Mouse (Mus musculus) mesoderm, embryonic 11.5 days (tissue): ENCODE data around the gene Acads.
"Not testable (repeated sequence)": the region's sequence is repeated elsewhere in the genome, so short reads cannot be mapped to it uniquely, and the experiment has no call there.

ENCODE experiments used
- DNase-seq: peaks from one replicate; pipeline ENCODE4 v3.0.0-alpha.2; 2012; ENCODE audit warnings: low read depth, low spot score

Acads gene

DNA sequence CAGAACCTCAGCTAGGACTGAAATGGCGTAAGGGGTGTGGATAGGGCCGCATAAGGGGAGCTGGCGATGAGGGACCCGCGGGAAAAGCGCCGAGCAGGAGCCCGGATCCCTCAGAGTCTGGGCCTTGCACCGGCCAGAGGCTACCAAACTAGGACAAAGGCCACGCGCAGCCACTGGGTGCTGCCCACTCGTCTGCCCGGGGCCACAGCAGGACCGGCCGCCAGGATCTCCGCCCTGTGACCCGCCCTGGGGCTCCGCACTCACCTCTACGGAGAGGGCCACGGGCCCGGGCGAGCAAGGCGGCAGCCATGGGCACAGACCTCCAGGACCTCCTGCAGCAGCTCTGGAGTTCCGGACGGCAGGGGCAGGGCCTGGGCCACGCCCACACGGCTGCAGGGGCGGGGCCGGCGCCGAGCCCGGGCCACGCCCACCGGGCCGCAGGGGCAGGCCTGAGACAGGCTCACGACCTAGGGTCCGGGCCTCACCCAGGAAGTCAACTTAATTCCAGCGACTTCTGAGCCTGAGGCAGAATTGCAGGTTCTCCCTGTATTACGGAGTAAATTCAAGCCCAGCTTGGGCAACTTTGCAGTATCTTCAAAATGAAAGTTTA lies at the start of gene Acads:
Acads (minus strand) TSS at position 386 of the 610 bp plus-strand sequence.
- peak; percentile 84 for DNase-seq

DNA sequence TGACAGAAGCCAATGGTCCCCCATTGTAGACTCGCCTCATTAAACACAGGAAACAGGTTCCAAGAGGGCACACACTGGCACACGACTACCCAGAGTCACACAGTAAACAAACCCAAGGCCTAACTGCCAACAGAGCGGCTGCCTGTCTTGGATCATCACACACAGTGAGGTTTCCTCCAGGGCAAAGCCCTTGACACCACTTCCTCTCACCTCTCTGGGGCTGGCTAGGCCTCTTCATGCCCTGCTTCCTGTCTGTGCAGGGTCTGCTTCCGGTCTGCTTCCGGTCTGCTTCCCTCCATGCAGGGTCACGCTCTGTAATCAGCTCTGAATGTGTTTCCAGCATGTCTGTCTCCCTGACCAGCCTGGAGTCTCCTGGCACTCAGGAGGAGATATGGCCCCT lies 48.2 kb upstream of the Acads start:
- no peak for DNase-seq

GRCm38 (mm10) chr5:115166815-115167194 lies 47.7 kb upstream of the Acads start:
- DNase-seq = no peak

GRCm38 (mm10) chr5:115165895-115166814 lies 47.0 kb upstream of the Acads start:
- DNase-seq = no peak

DNA sequence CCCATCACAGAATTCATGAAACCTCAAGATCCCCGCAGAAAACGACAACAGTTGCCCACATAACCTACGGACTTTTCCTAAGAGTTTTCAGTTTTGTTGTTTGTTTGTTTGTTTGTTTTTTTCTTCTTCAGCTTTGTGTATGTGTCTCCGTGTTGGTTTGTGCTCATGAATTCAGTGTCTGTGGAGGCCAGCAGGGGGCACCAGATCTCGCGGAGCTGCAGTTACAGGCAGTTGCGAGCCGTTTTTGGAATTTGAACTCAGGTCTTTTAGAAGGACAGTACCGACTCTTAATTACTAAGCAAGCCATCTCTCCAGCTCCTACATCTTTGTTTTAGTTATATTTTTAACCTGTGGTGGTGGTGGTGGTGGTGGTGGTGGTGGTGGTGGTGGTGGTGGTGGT lies 46.2 kb upstream of the Acads start:
- no peak for DNase-seq

- DNase-seq = not testable (repeated sequence)
Observed at GRCm38 (mm10) chr5:115164446-115164845, 45.3 kb upstream of the Acads start.

DNA sequence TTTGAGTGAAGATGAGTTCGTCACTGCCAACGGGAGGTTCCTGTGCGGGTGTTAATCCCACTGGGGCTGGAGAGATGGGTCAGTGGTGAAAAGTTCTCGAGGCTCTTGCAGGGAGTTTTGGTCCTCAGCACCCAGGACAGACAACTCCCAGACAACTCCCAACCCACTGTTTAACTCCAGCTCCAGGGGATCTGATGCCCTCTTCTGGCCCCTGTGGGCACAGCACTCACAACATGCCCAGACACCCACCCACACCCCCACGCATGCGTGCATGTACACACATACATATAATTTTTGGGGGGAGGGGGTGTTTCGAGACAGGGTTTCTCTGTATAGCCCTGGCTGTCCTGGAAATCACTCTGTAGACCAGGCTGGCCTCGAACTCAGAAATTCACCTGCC lies 44.4 kb upstream of the Acads start:
- no peak for DNase-seq

DNA sequence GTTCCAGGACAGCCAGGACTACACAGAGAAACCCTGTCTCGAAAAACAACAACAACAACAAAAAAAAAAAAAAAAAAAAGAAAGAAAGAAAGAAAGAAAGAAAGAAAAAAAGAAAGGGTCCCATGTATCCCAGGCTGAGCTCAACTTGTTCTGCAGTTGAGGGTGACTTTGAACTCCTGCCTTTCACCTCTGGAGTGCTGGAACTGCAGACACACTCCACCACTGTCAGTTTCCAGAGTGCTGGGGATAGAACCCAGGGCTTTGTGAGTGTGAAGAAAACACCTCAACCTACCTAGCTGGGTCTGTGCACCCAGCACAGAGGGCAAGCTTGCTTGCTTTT lies 42.8 kb upstream of the Acads start:
- not testable (repeated sequence) for DNase-seq

DNA sequence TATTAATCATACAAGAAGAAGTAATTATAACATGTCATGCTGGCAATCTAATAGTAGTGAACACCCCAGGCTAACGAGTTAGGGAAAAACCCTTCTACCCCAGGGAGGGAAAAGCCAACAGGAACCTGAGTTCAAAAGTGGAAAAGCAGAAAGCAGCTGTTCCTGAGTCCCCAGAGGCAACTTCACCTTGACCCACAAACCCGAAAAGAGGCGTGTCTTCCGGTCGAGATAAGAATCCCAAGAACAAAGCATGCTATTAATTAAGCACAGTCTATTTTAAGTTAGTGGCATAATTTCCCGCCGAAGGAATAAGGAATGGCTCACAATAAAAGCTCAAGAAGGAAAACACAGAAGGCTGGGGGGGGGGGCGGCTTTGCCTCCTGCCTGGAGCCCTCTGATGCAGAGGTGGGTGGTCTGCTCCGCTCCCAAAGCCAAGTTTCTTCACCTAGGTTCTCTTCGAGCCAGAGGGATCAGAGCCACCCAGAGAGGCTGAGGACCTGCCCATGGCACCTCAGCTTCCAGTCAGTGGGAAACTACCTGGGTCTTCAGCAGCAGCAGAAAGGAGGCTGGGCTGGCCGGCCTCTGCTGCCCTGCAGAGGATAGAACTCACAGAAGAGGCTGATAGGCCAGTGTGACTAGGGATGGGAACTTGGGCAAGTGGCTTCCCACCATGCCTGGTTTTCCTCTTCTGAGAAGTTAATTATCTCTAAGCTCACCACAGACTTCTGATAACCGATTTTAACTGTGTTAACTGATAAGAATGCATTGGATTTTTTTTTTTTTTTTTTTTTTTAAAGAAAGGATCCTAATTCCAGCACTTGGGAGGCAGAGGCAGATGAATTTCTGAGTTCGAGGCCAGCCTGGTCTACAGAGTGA lies 42.2 kb upstream of the Acads start:
- no peak for DNase-seq

GRCm38 (mm10) chr5:115160655-115161054 lies 41.5 kb upstream of the Acads start:
- DNase-seq = no peak

GRCm38 (mm10) chr5:115159165-115159564 lies 40.0 kb upstream of the Acads start:
- DNase-seq = no peak

- DNase-seq = peak; percentile 99
Observed at GRCm38 (mm10) chr5:115158040-115158983, 39.2 kb upstream of the Acads start, which contains the start of gene Mlec. Mlec (minus strand) TSS chr5:115158179.

GRCm38 (mm10) chr5:115156933-115157589 lies 37.9 kb upstream of the Acads start:
- no peak for DNase-seq

GRCm38 (mm10) chr5:115156401-115156800 lies 37.3 kb upstream of the Acads start:
- no peak for DNase-seq

DNA sequence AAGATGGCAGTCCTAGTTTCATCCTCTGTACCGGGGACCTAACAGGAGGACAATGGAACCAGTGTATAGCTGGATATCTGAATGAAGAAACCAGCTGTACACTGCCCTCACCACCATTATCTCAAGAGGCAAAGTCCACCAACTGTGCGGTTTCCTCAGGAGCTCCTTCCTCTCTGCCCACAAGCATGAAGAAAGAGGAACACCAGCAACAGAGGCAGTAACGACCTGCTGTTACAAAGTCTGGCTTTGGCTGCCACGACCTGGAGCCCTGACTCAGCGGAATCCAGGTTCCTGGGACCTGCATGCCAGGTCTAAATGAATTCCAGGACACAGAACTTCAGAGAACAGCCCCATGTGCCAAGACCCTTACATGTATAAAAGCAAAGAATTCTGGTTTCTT lies 36.7 kb upstream of the Acads start:
- DNase-seq = no peak

DNA sequence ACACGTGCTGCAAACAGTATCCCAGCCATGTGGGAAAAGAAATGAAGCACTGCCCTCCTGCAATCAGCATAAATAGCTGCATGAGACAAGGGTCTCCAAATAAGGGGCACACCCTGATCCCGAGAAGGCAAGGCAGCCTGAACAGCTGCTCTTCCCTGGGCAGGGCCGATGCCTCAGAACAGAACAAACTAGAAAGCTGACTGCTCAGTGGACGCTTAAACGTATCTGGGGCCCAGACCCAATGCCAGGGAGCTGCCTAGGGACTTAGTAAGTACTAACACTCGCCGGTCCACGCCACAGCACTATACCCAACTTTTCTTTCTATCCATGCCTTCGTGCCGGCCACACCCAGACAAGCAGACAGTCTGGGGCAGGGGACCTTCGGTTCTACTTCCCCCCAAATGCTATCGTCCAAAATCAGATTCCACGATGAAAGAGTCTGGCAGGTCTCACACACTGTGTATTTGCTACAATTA lies 36.0 kb upstream of the Acads start:
- no peak for DNase-seq

- DNase-seq = no peak
Observed at GRCm38 (mm10) chr5:115152132-115152956, 33.2 kb upstream of the Acads start.

GRCm38 (mm10) chr5:115151457-115151856 lies 32.3 kb upstream of the Acads start:
- DNase-seq = no peak

DNA sequence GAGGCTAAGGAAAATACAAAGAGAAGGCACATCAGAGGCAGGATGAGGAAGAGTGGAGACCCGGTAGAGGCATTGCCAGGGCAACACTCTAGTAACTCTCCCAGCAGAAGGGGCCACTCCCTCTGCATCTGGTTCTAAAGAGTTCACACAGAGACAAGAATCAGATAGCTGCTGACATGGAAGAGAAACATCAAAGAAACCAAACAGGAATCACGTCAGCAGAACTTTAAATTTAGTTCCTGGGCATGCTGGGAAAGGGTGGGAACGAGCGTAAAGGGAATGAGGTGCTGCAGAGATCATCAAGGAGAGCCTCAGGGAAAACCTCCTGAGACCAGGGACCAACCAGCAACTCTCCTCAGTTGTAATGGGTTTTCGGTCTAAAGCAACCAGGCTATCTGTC lies 31.8 kb upstream of the Acads start:
- no peak for DNase-seq
